Mouse (Mus musculus) layer of hippocampus, postnatal 10 days (tissue): ENCODE measurements at regions not wholly inside any gene's neighbourhood (a gene's known extent, or its start where the extent isn't known, plus 50 kb on each side); places are given as distances from the start of the nearest gene placed in this dataset.

Experiments used
- DNase-seq, 2 experiments: peaks; one replicate each; pipeline ENCODE4 v3.0.0; 2021; ENCODE audit warnings: low spot score in 2 of 2

GRCm38 (mm10) chr6:88964071-88964470 is 62.0 kb downstream of the Tpra1 start:
- no peak for DNase-seq

DNA sequence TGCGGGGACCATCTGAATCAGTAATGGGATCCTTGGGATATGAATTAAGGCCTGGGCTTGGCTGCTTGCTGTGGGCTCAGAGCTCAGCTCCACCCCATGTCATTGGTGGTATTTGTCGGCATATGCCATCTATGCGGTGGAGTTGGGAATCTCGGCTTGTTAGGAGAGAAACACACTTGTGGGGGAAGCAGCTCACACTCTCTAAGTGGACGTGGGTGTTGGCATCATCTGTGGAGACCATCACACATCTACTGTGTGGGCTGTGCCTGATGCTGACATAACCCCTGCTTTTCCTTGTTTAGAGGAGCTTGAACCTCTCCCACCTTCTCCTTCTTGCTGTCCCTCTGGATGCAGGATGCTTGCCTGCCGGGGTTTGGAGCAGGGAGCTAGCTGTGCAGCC is 62.9 kb downstream of the Tpra1 start:
- no peak for DNase-seq

- no peak for DNase-seq
These were observed 63.5 kb downstream of the Tpra1 start for GRCm38 (mm10) chr6:88965361-88966226.

DNA sequence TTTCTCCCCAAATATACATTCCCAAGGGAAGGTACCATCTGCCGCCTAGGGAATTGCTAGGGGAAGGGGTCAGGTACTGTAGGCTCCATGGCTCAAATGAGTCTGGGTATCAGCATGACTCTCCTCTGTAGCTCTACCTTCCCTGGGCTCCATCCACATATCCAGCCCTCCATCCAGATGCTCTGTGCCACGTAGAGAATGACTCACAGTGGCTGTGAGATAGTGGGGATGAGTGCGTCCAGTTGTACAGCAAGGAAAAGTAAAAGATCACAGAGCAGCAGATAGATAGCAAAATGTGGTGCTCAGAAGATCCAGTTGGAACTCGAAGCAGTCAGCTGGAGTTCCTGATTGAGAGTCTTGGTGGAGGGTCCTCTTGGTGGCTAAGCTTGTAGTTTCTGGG is 64.5 kb downstream of the Tpra1 start:
- DNase-seq, result no peak

GRCm38 (mm10) chr6:88968842-88969241 is 66.8 kb downstream of the Tpra1 start:
- no peak for DNase-seq

DNA sequence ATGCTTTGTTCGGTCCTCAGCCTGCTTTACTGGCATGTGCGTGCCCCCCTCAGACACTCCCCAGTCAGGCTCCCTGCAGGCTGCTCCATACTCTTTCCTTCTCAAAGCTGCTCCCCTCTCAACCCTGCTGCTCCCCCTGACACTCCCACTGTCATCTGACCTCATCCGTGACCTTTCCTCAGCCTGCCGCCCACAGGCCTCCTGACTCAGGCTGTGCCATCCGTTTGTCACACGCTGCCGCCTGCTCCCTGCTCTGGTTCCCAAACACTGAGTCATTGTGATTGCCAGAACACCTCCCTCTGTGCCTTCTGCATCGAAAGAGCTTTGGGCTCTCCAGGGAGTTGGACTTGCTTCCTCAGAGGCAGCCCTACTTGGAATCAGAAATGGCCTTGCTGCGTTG is 69.7 kb downstream of the Tpra1 start:
- DNase-seq, result peak; percentile 56 to 60

DNA sequence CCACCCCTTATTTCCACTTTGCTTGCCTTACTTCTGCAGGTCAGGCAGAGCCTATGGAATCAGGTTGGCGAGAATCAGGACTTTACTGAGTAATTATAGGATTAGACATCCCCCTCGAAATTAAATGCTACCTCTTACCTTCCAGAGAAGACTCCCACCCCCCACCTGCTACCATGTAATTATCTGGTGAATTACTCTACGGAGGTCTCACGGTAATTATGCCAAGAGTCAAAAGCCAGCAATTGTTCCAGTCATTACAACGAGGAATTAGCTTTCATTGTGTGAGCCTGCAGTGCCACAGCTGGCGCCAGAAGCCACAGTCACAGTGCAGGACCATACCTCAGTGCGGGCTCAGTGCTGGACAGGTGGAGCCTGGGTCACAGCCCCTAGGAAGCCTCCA is 72.4 kb downstream of the Tpra1 start:
- DNase-seq, result no peak

GRCm38 (mm10) chr6:88976581-88976980 is 74.5 kb downstream of the Tpra1 start:
- no peak for DNase-seq

GRCm38 (mm10) chr6:88976994-88977393 is 74.9 kb downstream of the Tpra1 start:
- no peak for DNase-seq

DNA sequence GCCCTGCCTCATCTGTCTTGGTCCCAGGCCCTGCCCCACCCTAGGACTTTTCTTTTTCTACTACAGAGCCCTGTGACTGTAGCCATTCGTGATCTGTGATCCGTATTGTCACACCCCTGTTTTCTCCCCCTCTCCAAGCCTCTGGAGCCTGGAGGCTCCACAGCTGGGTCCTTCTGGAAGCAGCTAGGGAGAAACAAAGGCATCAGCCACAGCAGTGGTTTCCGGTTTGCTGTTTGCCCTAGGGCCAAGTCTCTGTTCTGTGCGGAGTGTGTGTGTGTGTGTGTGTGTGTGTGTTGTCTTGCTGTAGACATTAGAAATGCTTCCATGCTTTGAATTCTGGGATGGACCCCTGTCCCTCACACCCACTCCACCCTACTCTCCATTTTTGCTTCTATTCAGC is 76.9 kb downstream of the Tpra1 start:
- no peak for DNase-seq

GRCm38 (mm10) chr6:88980112-88980511 is 78.1 kb downstream of the Tpra1 start:
- DNase-seq, result peak; percentile 69 to 82

DNA sequence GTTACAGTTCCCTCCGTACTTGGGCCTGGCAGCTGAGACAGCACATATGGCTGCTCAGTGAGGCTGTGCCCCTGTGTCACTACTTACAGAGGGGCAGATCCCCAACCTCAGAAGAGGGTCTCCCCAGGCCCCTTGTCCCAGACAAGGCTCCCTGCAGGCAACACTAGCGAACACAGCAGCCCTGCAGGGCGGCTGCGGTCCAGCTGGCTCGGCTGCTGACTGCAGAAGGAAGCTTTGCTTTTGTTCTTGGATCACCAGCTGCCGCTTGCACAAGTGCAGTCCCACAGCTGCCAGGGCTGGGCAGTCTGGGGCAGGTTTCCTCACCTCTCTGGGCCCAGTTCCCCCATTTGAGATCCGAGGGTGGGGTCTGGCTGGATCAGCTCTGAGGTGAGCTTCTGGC is 79.5 kb downstream of the Tpra1 start:
- DNase-seq, result no peak

DNA sequence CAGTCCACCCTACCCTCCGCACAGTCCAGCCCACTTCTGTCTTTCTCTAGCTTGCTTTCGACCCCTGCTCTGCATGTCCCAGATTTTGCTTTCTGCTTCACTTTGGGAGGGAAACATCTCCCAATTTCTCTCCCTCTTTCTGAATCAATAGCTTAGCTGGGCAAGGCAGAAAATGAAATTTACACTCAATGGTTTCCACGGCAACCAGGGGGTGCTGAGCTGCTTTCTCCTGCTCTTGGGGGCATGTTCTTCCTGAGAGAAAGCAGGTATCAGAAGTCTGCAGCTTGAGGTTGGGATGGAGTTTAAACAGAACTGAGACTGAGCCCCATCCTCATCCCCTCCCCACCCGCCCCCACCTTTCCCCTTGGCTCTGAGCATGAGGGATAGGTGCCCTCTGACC is 82.1 kb downstream of the Tpra1 start:
- no peak for DNase-seq

- DNase-seq, result no peak
These were observed 82.8 kb downstream of the Tpra1 start for GRCm38 (mm10) chr6:88984863-88985262.

GRCm38 (mm10) chr6:88988551-88988950 is 86.5 kb downstream of the Tpra1 start:
- no peak for DNase-seq

DNA sequence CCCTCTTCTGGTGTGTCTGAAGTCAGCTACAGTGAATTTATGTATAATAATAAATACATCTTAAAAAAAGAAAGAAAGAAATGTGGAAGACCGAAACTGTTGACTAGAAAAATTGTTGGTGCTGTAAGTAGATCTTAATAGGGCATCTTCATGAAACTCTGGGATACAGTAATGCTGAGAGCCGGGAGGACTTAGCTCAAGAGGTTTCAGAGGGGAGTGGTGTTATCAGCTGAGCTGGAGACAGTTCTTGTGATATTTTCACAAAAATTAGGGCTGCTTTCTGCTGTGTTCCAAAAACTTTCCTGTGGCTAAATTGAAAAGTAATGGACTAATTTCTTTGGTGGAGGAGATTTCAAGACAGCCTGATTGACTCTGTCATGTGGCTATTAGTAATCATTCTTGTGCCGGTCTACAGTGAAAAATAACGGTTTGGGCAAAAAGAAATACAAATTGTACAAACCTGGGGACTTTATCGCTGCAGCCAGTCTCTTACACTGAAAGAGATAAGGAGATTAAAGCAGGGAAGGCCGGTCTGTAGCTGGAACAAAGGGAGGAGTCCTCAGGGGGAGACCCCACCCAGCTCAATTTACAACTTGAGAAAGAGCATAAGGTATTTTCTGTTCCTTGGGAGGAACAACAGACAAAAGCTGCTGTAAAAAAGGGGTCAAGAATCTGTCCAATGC is 87.7 kb downstream of the Tpra1 start:
- DNase-seq, result no peak

GRCm38 (mm10) chr6:88990300-88990685 is 88.2 kb downstream of the Tpra1 start:
- no peak for DNase-seq

- no peak for DNase-seq
These were observed 93.0 kb downstream of the Tpra1 start for GRCm38 (mm10) chr6:88995077-88995476.

DNA sequence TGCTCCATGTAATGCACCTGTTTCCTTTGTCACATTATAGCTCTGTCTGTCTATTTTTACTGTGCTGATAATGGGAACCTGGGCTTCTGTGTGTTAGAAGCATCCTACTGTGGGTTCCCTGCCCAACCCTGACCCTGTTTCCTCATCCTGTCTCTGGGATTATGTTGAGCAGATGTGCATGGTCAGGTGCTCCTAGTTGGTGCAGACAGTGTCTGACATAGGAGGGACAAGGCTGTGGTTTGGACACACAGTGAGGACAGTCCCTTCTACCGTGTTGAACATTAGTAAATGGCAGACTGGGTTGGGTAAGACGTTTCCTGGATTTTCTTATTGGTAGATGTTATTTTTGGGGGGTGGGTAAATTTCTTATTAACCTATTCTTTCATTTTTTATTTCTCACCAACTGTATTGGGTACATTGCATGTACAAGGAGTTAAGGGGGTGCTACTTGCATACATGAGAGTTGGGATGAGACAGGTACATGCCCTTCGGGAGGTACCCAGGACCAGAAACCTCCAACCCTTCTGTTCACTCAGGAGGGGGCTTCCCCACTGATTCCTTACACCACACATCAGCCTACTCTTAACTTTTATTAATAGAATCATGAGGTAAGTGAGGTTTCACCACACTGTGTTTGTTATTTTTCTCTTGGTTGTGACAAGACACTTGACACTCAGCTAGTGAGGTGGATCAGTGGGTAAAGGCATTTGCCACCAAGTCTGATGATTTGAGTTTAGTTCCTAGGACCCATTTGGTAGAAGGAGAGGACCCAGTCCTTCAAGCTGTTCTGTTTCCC is 97.1 kb downstream of the Tpra1 start:
- no peak for DNase-seq

- DNase-seq, result no peak
These were observed 98.3 kb downstream of the Tpra1 start for GRCm38 (mm10) chr6:89000359-89000758.

- DNase-seq, result no peak
These were observed 101.3 kb downstream of the Tpra1 start for GRCm38 (mm10) chr6:89003197-89003923.
